Mouse (Mus musculus) erythroblast, embryonic 14.5 days (primary cell): Measurements from ENCODE around the gene Rbpms2.

ENCODE experiments used
- GATA1 ChIP-seq: IDR thresholded peaks from 2 replicates; pipeline ENCODE4 v1.6.1; 2012; ENCODE audit warnings: low read length, inconsistent platforms, mixed read lengths
- TAL1 ChIP-seq: IDR thresholded peaks from 3 replicates; pipeline ENCODE4 v1.6.1; 2012; ENCODE audit warnings: low read length, inconsistent platforms, mixed read lengths

- TF ChIP-seq GATA1 (no peak), TAL1 (no peak)
These were observed 26.1 kb downstream of the Rbpms2 start for GRCm38 (mm10) chr9:65655540-65655939.
